Mouse (Mus musculus) kidney, adult 2 months (tissue): ENCODE measurements around the gene Pclaf.

Experiments used
- CTCF ChIP-seq: fragments of 200-500 bp; conservative IDR thresholded peaks from 2 replicates; pipeline ENCODE4 v1.5.1; 2011; ENCODE audit warnings: low read depth, mild to moderate bottlenecking, control low read depth, low read length, moderate library complexity, mixed read lengths; ENCODE audit not compliant: insufficient read depth, insufficient read length
- POLR2A ChIP-seq: fragments of 200-500 bp; IDR thresholded peaks from one replicate; pipeline ENCODE4 v1.6.1; 2011; ENCODE audit warnings: low read depth, low read length, control low read depth

DNA sequence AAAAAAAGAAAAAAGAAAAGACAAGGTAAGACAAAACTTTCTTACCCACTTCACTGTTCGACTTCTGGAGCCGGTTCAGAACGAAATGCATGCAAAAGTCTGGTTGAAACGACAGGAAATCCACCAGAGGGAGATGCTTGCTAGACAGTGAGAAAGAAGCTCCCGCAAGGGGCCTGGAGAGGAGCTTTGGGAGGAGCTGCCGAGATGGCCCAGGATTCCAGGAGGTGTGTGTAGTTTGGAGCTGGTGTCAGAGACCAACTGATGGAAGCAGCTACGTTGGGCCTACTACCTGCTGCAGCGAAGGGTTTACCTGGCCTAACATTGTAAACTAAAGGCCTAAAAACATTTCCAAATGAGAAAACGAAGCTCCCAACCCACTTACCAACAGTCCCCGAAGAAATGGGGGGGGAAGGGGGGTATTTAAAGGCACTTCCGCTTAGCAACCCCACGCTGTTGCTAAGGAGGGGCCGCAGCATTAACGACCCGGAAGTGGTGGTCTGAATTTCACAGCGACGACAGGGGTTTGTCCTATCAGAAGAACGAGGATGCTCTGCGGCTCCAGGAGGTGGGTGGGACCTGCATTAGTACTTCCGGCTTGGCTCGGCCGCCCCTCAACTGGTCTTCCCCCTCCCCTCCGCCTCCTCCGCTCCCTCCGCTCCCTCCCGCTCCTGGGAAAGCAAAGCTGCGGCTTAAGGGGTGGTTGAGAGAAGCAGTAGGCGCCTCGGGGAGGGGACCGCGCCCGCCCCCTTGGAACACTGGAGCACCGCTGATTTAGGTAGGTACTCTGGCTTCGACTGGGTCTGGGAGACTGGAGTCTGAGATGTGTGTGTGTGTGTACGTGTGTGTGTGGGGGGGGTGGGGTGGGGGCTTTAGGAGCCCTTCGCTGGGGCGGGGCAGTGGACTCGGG, 18.6 kb downstream of the Pclaf start, which contains the start of the genes Trip4 and Csnk1g1:
- TF ChIP-seq CTCF (peak; percentile 40), POLR2A (no peak)
